Mouse (Mus musculus): ENCODE results near the gene Hmx2.

Hmx2 gene

DNA sequence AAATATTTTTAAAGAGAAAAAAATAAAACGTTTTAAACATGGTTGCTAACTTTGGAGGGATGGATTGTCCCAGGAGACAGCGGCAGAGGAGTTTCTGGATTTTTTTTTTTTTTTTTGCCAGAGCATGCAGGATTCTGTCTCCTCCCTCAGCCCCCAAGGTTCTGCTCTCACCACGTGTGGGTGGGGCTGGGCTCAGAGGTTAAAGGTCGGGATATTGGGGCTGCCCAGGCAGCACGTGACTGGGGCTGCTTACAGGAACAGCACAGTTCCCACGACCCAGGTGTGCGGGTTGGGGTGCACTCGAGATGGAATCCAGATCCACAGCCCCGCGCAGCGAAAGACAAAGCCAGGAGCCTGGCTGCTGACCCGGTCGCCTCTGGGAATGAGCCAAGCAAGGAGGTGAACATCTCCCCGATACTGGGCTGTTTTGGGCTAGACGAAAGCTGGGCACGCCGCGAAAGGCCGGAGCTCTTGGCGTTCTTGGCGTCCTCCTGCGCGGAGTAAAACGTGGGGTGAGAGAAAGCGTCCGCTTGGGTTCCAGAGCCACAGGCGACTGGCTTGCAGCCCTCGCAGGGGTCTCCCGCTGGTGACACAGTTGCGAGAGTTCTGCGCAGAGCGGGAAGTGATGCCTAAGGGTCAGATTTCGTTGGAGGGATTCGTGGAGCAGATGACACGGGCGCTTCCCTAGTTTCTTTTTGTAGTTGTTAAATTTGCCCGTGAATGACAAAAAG, 8.1 kb downstream of the Hmx2 start:
- DNase-seq: peak; percentile 38

DNA sequence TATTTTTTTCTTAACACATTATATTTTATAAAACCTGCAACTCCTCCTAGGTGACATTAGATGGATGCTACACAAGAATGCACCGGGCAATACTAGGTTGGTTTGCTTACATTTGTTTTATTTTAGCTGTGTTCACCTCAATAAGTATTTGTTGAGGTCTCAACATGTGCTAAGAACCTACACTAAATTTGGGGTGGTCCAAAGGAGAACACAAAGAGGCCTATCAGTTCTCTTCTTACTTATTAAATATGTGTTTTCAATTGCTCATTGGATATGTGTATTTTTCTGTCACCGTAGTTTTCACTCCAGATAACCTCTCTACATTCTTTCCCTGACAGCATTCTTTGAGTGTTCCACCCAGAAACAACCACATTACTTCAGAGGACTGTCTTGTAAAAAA, 9.2 kb downstream of the Hmx2 start:
- no peak for DNase-seq

DNA sequence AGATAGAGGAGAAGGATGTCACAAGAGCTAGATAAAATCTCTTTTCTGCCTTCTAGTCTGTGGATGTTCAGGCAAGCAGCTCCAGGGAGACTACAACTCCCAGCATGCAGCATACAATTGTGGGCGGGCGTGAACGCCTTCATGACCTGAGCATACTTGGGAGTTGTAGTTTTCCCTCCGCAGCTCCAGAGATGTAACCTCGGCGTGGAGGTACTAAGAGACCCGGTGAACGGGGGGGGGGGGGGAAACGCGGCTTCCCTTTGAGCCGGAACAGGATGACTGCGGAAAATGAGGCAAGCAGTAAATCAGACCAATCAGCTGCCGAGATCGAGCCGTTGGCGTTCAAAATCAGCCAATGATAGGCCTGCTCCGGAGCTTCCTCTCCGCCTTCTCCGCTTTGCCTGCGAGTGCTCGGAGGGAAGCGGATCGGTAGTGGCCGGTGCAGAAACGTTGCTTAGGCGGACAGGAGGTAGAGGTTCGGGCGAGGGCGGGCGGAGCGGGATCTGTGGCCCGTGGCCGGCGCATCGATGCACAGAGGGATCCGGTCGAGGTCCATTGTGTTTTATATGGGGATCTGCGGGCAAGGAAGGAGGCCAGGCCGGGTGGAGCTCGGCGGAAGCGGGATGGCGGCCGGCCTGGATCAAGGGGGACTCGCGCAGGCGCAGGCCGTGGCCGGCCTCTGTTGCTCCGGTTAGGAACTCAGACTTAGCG, 11.6 kb downstream of the Hmx2 start, which contains the start of gene Bub3:
Gene Bub3, plus strand, starts transcription at position 237 of the 711 bp plus-strand sequence.
- peak; percentile 88 for DNase-seq

DNA sequence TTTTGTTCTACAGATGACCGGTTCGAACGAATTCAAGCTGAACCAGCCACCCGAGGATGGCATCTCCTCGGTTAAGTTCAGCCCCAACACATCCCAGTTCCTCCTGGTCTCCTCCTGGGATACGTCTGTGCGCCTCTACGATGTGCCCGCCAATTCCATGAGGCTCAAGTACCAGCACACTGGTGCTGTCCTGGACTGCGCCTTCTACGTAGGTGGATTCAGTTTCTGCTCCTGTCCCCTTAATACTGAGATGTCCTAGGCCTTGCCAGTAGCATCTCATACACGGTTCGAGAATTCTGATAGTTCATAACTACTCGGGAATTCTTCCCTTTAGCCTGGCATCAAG, 12.1 kb downstream of the Hmx2 start:
- DNase-seq: no peak

DNA sequence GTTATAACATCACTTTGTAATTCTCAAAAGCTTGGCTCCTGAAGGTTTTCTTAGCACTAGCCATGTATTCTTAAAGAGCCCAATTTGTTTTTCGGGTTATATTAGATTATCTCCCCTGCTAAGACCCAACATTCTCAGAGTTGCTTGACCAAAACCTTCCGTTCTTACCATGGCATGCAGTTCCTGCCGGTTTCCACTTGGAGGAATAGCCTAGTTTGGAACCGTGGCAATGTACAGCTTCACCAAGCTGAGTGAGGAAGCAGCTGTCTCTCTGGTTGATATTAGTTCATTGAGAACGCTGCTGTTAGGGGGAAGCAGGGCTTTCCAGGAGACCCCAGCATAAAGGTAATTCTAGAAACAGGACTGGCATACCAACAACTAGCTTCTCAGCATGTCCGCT, 26.7 kb downstream of the Hmx2 start:
- DNase-seq: no peak

DNA sequence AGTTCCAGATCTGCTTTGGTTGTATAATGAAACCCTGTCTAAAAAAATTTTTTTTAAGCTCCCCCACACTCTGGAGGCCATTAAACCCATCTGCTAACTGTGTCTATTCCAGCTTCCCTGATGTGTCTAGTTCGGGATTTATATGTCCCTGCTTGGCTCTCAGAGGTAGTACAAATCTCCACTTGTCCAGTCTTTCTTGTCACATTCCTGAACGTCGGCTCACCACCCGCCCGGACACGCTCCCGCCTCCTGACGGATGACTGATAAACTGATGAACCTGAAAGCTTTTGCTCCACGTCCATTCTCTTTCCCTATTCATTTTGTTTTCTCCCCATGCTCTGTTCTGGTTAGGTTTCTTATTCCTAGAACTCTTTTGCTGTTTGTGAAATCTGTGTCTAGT, 33.6 kb downstream of the Hmx2 start:
- DNase-seq: no peak

DNA sequence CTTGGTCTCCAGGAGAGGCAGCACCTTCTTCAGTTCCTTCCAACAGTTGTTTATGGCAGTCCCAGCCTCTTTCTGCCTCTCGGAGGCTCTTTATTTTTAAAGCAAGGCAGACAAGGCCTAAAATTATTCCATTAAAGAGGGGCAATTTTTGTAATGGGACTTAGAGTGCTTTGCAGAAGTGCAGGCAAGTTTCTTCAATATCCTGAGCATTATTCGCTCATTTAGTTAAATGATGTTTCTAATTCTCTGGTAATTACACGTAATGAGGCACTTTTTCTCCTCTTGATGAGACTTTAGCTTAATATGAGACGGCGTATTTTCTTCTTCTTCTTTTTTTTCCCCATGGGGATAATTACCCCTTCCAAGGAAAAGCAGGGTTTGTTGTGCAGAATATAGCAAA, 37.0 kb downstream of the Hmx2 start:
- DNase-seq: no peak

DNA sequence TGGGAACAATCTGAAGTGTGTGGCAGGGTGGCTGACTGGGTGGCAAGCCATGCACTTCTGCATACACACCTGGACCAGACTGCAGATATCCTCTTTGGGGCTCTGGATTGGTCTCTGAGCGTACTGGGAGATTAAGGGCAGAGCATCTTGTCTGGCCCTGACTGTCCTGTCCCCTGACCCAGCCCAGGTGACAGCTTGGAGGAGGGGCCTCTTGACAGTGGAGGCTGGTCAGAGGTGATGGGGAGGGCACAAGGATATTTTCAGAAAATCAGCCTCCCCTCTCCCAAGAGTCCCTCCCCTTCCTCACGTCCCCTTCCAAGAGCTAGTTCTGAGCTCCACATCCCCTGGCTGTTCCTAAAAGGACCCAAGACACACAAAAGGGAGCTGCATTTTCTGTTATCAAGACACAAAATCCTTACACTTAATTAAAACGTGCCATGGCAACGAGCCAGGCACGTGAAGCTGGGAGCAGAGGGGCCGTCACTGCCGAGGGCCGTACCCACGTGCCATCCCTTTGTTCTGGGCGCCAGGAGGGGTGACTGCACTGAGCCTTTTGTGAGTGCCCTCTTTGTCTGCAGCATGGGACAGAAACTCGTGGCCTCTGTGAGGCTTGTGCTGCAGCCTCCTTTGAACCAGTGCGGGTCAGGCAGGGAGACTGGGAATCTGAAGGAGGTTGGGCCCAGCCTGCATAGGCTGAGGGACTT, 49.4 kb downstream of the Hmx2 start:
- DNase-seq: no peak

DNA sequence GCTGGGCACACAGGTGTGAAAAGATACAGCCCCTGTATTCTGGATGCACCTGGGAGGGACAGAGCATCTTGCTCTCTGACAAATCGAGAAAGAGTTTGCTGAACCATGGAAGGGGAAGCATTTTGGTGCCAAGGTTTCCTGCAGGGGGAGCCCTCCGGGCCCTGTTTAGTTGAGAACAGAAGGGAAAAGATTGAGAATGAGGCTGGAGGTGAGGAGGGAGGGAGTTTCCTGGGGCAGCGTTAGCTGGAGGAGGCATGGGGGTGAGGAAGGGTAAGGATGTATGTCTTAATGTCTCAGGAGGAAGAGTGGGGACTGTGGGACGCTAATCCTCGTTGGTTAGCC, 49.9 kb downstream of the Hmx2 start:
- peak; percentile 31 for DNase-seq

DNA sequence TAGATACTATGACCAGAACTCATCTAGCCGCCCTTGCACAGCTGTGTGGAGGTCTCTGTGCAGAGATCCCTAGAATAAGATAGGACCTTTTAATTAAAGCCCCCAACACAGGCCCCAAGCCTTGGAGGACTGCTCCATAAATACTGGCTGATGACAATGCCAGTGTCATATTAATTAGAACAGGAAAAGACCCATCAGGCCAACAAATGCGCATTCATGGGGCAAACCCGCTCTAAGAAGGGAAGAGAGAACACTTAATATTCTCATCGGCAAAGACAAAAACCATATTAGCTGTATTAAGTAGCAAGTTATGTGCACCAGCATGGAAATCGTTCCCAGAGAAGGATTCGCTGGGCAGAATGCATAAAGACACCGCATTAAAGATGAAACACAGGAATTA, 53.5 kb downstream of the Hmx2 start:
- no peak for DNase-seq

DNA sequence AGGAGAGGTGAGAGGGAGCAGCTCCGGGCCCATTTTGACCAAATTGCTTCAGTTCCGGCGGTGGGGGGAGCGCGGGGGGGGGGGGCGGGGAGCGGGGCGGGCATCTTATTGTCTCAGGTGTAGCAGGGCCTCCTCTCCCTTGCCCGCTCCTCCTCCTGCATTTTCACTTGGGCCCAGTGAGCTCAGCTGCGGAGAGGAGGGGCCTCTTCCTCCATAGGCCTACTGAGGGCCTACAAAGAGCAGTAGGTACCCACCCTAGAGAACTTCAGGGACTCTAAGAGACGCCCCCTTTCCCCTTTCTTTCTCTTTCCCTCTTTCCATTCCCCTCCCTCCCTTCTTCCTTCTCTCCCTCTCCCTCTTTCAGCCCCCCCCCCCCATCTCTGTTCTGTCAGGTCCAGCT, 54.6 kb downstream of the Hmx2 start:
- DNase-seq: no peak

DNA sequence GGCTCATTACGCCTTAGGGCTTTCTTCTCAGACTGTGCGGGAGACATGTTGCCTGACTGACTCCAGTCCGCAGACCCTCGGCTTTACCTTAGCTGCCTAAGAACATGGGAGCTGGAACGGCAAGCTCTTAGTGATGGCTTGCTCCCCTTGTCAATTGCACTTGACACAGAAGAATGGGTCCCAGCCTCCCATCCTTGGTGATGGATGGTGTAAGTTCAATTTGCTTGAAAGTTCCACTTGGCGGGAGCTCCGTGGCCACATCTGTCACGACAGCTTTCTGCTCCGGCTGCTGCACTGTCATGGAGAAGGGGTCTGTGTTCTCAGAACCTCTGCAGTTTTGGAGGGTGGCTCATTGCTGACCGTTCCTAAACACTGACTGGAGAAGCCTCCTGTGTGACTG, 56.4 kb downstream of the Hmx2 start:
- DNase-seq: no peak

DNA sequence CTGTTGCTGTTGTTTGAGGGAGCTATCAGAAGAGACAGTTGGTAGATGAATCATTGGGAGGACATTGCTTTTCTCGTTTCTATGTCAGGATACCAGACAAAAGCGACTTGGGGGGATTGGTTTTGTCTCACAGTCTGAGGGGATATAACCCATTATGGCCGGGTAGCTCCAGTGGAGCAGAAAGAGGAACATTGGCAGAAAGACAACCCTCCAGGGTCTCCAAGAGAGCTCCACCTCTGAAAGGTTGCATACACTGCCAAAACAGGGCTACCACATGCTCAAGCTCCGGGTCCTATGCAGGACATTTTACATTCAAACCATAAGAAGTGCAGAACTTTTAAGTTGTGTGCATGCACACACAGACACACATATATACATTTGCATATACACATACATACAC, 56.9 kb downstream of the Hmx2 start:
- no peak for DNase-seq
